Mouse (Mus musculus) ES-CJ7 (cell line): ENCODE results near the gene Ttc7.

Experiments used
- DNase-seq: peaks from one replicate; pipeline ENCODE4 v3.0.0; 2011; ENCODE audit warnings: low read depth, low spot score

Ttc7 gene

GRCm38 (mm10) chr17:87337683-87338082 is 55.0 kb downstream of the Ttc7 start:
- DNase-seq = no peak

GRCm38 (mm10) chr17:87339122-87339521 is 56.4 kb downstream of the Ttc7 start:
- DNase-seq = no peak

GRCm38 (mm10) chr17:87343060-87343703 is 60.5 kb downstream of the Ttc7 start:
- no peak for DNase-seq

- no peak for DNase-seq
These were observed 62.0 kb downstream of the Ttc7 start for GRCm38 (mm10) chr17:87344441-87345251.

- DNase-seq = no peak
These were observed 62.5 kb downstream of the Ttc7 start for GRCm38 (mm10) chr17:87345252-87345593.

GRCm38 (mm10) chr17:87348353-87348752 is 65.7 kb downstream of the Ttc7 start:
- DNase-seq = no peak

- peak; percentile 42 for DNase-seq
These were observed 66.4 kb downstream of the Ttc7 start for GRCm38 (mm10) chr17:87349069-87349468.

GRCm38 (mm10) chr17:87349575-87349974 is 66.9 kb downstream of the Ttc7 start:
- no peak for DNase-seq

GRCm38 (mm10) chr17:87350471-87351240 is 68.0 kb downstream of the Ttc7 start:
- DNase-seq = peak; percentile 25

- no peak for DNase-seq
These were observed 68.8 kb downstream of the Ttc7 start for GRCm38 (mm10) chr17:87351241-87352105.

GRCm38 (mm10) chr17:87352106-87352897 is 69.6 kb downstream of the Ttc7 start:
- DNase-seq = no peak

GRCm38 (mm10) chr17:87352898-87353225 is 70.2 kb downstream of the Ttc7 start:
- DNase-seq = no peak

- DNase-seq = no peak
These were observed 71.1 kb downstream of the Ttc7 start for GRCm38 (mm10) chr17:87353745-87354320.

GRCm38 (mm10) chr17:87355456-87355855 is 72.8 kb downstream of the Ttc7 start:
- no peak for DNase-seq

- no peak for DNase-seq
These were observed 73.6 kb downstream of the Ttc7 start for GRCm38 (mm10) chr17:87356261-87356660.

- no peak for DNase-seq
These were observed 74.8 kb downstream of the Ttc7 start for GRCm38 (mm10) chr17:87357506-87357905.

GRCm38 (mm10) chr17:87361132-87361531 is 78.4 kb downstream of the Ttc7 start:
- no peak for DNase-seq

GRCm38 (mm10) chr17:87364108-87364507 is 81.4 kb downstream of the Ttc7 start:
- no peak for DNase-seq

GRCm38 (mm10) chr17:87365268-87365667 is 82.6 kb downstream of the Ttc7 start:
- DNase-seq = no peak

- DNase-seq = peak; percentile 26
These were observed 83.8 kb downstream of the Ttc7 start for GRCm38 (mm10) chr17:87366520-87366919.
